Mouse (Mus musculus): Measurements from ENCODE around the gene Khdrbs2. TPM values are rescaled to one million over a fixed set of nuclear protein-coding genes. Genes with fewer than 3 reads are reported as not detected.

Gene Khdrbs2
- polyA plus RNA-seq, 1 experiment from 2014 or later, result 58.0 TPM

DNA sequence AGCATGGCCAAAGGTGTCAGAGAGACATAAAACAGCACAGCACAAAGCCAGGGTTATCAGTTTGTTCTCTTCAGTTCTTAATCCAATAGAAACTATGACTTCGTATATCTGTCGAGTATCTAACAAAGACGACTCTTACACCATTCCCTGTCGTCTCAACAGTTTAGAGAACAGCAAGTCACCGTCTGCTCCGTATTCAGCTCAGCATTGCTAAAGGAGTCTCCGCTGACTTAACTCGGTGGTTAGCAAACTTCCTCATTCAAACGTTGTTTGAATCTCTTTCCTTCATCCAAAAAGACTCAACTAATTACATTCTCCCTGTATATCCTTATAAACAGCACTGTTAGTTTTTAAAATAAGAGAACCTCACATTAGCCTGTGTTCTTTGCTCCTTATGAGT is 521.3 kb downstream of the Khdrbs2 start:
- ATAC-seq (replicated peaks), result no peak
- WGBS, result 83% methylated on average over 9 of the region's 9 CpGs
- H3K4me1 ChIP-seq, result no peaks in the 10 kb centered on the region
- no peak overlapping the region for H3K27ac ChIP-seq (replicated peaks)
- H3K4me3 ChIP-seq, result no peak overlapping the region
- H3K36me3 ChIP-seq, result no peaks in the 10 kb centered on the region
- H3K4me2 ChIP-seq (replicated peaks), result no peak overlapping the region
- no peaks in the 10 kb centered on the region for H3K27me3 ChIP-seq
- H3K9ac ChIP-seq (replicated peaks), result no peak overlapping the region
- H3K9me3 ChIP-seq, result no peaks in the 10 kb centered on the region

DNA sequence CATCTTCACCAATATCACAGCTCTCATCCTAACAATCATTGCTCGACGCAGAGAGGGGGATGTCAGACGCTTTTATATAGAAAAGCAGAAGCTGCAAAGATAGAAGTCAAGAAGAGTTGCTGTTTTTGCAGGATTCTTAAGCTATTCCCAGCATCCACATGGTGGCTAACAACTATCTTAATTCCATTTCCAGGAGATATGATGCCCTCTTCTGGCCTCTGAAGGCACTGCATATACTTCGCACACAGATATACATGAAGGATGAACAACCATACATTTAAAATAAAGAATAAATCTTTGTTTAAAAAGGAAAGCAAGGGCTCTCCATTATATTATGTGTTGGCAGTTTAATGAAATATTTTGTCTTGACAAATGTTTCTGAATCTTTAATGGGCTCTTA is 527.6 kb downstream of the Khdrbs2 start:
- Histone ChIP-seq H3K9ac (replicated peaks) (no peak overlapping the region), H3K9me3 (no peaks in the 10 kb centered on the region), H3K36me3 (no peaks in the 10 kb centered on the region), H3K27me3 (no peaks in the 10 kb centered on the region), H3K4me2 (replicated peaks) (no peak overlapping the region), H3K4me1 (no peaks in the 10 kb centered on the region), H3K4me3 (no peak overlapping the region), H3K27ac (replicated peaks) (no peak overlapping the region)
- no peak for ATAC-seq (replicated peaks)
- 97% methylated on average over 4 of the region's 4 CpGs for WGBS

DNA sequence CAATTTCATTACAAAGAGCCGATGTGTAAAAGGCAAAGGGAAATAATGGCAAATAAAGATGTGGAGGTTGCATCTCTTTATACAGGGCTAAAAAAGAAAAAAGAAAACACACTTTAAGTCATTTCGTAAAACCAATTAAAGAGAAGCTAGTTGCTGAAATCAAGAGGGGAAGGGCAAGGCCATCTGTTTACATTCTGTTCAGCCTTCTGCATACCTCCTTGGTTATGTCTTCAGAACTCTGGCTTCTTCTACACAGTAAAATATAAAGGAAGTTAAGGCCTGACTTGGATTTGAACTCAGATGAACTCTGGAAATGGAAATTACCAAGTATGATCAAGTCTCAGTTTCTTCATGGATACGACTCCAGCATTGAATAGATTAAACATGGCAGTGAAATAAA is 528.8 kb downstream of the Khdrbs2 start:
- H3K27ac ChIP-seq (replicated peaks), result no peak overlapping the region
- no peak overlapping the region for H3K4me3 ChIP-seq
- no peaks in the 10 kb centered on the region for H3K36me3 ChIP-seq
- no peak overlapping the region for H3K4me2 ChIP-seq (replicated peaks)
- no peak overlapping the region for H3K9ac ChIP-seq (replicated peaks)
- no peaks in the 10 kb centered on the region for H3K4me1 ChIP-seq
- no peaks in the 10 kb centered on the region for H3K27me3 ChIP-seq
- no peak for ATAC-seq (replicated peaks)
- H3K9me3 ChIP-seq, result no peaks in the 10 kb centered on the region
- WGBS, result 82% methylated on average over 3 of the region's 3 CpGs
